Mouse (Mus musculus) embryonic fibroblast, embryonic 13.5 days (primary cell): ENCODE data around the gene Vps16.

ENCODE experiments used
- CTCF ChIP-seq: IDR thresholded peaks from 2 replicates; pipeline ENCODE4 v1.5.1; 2011; ENCODE audit warnings: mild to moderate bottlenecking, control low read depth, low read length, moderate library complexity, borderline replicate concordance; ENCODE audit not compliant: insufficient read depth
- POLR2A ChIP-seq: IDR thresholded peaks from 2 replicates; pipeline ENCODE4 v1.6.1; 2011; ENCODE audit warnings: low read depth, mild to moderate bottlenecking, control low read depth, low read length, moderate library complexity

DNA sequence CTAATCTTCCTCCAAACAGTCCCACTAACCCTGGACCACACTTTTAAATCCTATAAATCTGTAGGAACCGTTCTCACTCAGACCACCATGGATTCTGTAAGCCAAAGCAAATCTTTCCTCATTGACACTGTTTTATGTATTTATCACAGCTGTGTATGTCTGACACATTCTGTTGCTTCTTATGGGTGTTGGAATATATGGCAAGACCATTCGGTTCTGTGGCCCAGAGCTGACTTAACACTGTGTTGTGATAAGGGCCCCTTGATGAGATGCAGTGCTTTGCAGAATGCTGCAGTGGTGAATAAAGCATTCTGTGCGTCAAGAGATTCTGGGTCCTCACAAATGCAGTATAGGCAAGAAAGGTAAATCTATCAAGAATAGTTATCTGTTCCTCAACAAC, 8.0 kb downstream of the Vps16 start:
- TF ChIP-seq POLR2A = no peak
- TF ChIP-seq CTCF = no peak
